Mouse (Mus musculus): ENCODE results near the gene Muc5ac. TPM values are rescaled to one million over a fixed set of nuclear protein-coding genes. Genes with fewer than 3 reads are reported as not detected.
"Not testable (repeated sequence)": the region's sequence is repeated elsewhere in the genome, so short reads cannot be mapped to it uniquely, and the experiment has no call there.

Gene Muc5ac
- polyA plus RNA-seq, 1 experiment: not detected

GRCm38 (mm10) chr7:141772058-141772557 lies 16.7 kb upstream of the Muc5ac start:
- no peak for TF ChIP-seq CTCF (IDR thresholded peaks at IDR 0.05; ENCODE audit: borderline replicate concordance, insufficient read depth, low read depth, low read length)
- H3K27me3 ChIP-seq (ENCODE audit: control insufficient read depth, insufficient read depth, low read length): no peaks in the 10 kb centered on the region
- H3K4me3 ChIP-seq (replicated peaks; ENCODE audit: insufficient read depth, low read depth, low read length): no peak overlapping the region
- 64% methylated on average over 1 of the region's 1 CpGs for WGBS
- H3K4me1 ChIP-seq (ENCODE audit: control insufficient read depth, insufficient read depth, low read length): no peaks in the 10 kb centered on the region
- no peak for DNase-seq
- no peak overlapping the region for H3K27ac ChIP-seq (ENCODE audit: insufficient read depth, low read length)

DNA sequence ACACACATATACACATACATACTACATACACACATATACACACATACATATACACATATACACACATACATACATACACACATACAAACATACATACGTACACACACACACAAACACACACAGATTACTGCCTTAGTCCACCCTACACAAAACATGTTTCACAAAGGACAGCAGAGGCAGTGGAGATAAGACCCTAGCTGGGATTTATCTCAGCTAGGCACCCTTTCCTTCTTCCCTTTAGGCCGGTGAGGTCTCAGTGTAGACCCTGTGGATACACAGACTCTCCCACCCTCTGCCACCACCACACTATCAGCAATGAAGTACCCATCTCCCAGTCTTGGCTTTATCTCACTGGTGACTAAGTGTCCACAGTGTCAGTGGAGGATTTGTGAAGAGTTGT lies 13.9 kb upstream of the Muc5ac start:
- no peaks in the 10 kb centered on the region for H3K27me3 ChIP-seq (ENCODE audit: control insufficient read depth, insufficient read depth, low read length)
- H3K4me1 ChIP-seq (ENCODE audit: control insufficient read depth, insufficient read depth, low read length): no peaks in the 10 kb centered on the region
- no peak for DNase-seq
- no peak overlapping the region for H3K27ac ChIP-seq (ENCODE audit: insufficient read depth, low read length)
- H3K4me3 ChIP-seq (replicated peaks; ENCODE audit: insufficient read depth, low read depth, low read length): no peak overlapping the region
- TF ChIP-seq POLR2A (IDR thresholded peaks at IDR 0.05; ENCODE audit: borderline replicate concordance, insufficient read depth, low read length) (no peak), CTCF (IDR thresholded peaks at IDR 0.05; ENCODE audit: borderline replicate concordance, insufficient read depth, low read depth, low read length) (no peak)
- WGBS: 93% methylated on average over 2 of the region's 2 CpGs

DNA sequence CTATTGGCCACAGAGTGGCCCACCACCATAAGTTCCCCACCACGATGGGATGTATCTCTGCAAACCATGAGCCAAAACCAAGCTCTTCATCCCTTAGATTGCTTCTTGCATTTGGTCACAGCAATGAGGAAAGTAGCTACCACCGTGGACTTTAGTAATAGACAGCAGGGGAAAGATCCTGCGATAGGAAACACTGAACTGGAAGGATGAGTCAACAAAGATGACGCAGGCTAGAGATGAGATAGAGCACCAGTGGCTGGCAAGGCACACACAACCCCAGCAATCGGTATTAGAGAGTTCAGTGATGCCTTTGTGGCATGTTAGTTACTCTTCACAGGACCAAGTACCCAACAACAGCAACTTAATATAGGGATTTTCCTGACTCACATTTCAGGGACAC lies 12.6 kb upstream of the Muc5ac start:
- Histone ChIP-seq H3K27ac (ENCODE audit: insufficient read depth, low read length) (no peak overlapping the region), H3K27me3 (ENCODE audit: control insufficient read depth, insufficient read depth, low read length) (no peaks in the 10 kb centered on the region), H3K4me1 (ENCODE audit: control insufficient read depth, insufficient read depth, low read length) (no peaks in the 10 kb centered on the region), H3K4me3 (replicated peaks; ENCODE audit: insufficient read depth, low read depth, low read length) (no peak overlapping the region)
- no peak for TF ChIP-seq CTCF (IDR thresholded peaks at IDR 0.05; ENCODE audit: borderline replicate concordance, insufficient read depth, low read depth, low read length)
- no peak for TF ChIP-seq POLR2A (IDR thresholded peaks at IDR 0.05; ENCODE audit: borderline replicate concordance, insufficient read depth, low read length)
- 89% methylated on average over 5 of the region's 5 CpGs for WGBS
- DNase-seq: no peak

DNA sequence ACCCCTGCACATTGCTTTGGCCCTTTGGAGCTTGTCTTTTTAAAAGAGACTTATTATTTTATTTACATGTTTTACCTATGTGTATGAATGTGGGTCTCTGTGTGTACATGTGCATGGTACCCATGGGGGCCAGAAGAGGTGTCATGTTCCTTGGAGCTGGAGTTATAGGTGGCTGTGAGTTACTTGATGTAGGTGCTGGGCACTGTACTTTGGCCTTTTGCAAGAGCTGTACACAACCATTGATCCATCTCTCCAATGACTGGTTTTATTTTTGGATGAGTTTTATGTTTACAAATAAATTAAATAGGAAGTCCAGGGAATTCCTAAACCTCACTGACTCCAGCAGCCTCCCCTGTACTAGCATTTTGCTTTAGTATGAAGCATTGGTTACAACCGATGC lies 5.5 kb downstream of the Muc5ac start:
- H3K27ac ChIP-seq (ENCODE audit: insufficient read depth, low read length): no peak overlapping the region
- no peaks in the 10 kb centered on the region for H3K27me3 ChIP-seq (ENCODE audit: control insufficient read depth, insufficient read depth, low read length)
- H3K4me3 ChIP-seq (replicated peaks; ENCODE audit: insufficient read depth, low read depth, low read length): no peak overlapping the region
- no peak for DNase-seq
- TF ChIP-seq POLR2A (IDR thresholded peaks at IDR 0.05; ENCODE audit: borderline replicate concordance, insufficient read depth, low read length) (no peak), CTCF (IDR thresholded peaks at IDR 0.05; ENCODE audit: borderline replicate concordance, insufficient read depth, low read depth, low read length) (no peak)
- WGBS: 93% methylated on average over 1 of the region's 1 CpGs
- H3K4me1 ChIP-seq (ENCODE audit: control insufficient read depth, insufficient read depth, low read length): no peaks in the 10 kb centered on the region

GRCm38 (mm10) chr7:141803206-141803605 lies 14.4 kb downstream of the Muc5ac start:
- Histone ChIP-seq H3K27ac (ENCODE audit: insufficient read depth, low read length) (no peak overlapping the region), H3K4me1 (ENCODE audit: control insufficient read depth, insufficient read depth, low read length) (no peaks in the 10 kb centered on the region), H3K27me3 (ENCODE audit: control insufficient read depth, insufficient read depth, low read length) (no peaks in the 10 kb centered on the region), H3K4me3 (replicated peaks; ENCODE audit: insufficient read depth, low read depth, low read length) (no peak overlapping the region)
- TF ChIP-seq CTCF (IDR thresholded peaks at IDR 0.05; ENCODE audit: borderline replicate concordance, insufficient read depth, low read depth, low read length) (no peak), POLR2A (IDR thresholded peaks at IDR 0.05; ENCODE audit: borderline replicate concordance, insufficient read depth, low read length) (no peak)
- 85% methylated on average over 7 of the region's 7 CpGs for WGBS
- DNase-seq: no peak

GRCm38 (mm10) chr7:141805384-141805783 lies 16.6 kb downstream of the Muc5ac start:
- H3K27ac ChIP-seq (ENCODE audit: insufficient read depth, low read length): no peak overlapping the region
- DNase-seq: no peak
- H3K4me3 ChIP-seq (replicated peaks; ENCODE audit: insufficient read depth, low read depth, low read length): no peak overlapping the region
- no peaks in the 10 kb centered on the region for H3K27me3 ChIP-seq (ENCODE audit: control insufficient read depth, insufficient read depth, low read length)
- 72% methylated on average over 7 of the region's 7 CpGs for WGBS
- no peaks in the 10 kb centered on the region for H3K4me1 ChIP-seq (ENCODE audit: control insufficient read depth, insufficient read depth, low read length)
- TF ChIP-seq POLR2A (IDR thresholded peaks at IDR 0.05; ENCODE audit: borderline replicate concordance, insufficient read depth, low read length) (no peak), CTCF (IDR thresholded peaks at IDR 0.05; ENCODE audit: borderline replicate concordance, insufficient read depth, low read depth, low read length) (no peak)

GRCm38 (mm10) chr7:141807823-141808222 lies 19.1 kb downstream of the Muc5ac start:
- no CpG with 5 or more reads among the region's 4 CpGs for WGBS
- not testable (repeated sequence) for DNase-seq; H3K4me3 ChIP-seq (replicated peaks; ENCODE audit: insufficient read depth, low read depth, low read length); H3K27ac ChIP-seq (ENCODE audit: insufficient read depth, low read length); H3K27me3 ChIP-seq (ENCODE audit: control insufficient read depth, insufficient read depth, low read length); H3K4me1 ChIP-seq (ENCODE audit: control insufficient read depth, insufficient read depth, low read length)

DNA sequence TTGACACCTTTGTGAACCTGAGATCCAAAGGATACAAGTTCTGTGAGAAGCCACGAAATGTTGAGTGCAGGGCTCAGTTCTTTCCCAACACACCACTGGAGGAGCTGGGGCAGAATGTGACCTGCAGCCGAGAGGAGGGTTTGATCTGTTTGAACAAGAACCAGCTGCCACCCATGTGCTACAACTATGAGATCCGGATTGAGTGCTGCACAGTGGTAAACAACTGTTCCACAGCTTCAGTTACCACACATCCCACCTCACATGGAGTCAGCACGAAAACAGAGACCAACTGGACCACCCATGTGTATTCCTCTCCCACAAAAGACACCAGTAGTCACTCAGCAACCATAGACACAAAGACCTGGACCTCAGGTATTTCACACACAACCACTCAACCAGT lies 21.2 kb downstream of the Muc5ac start:
- H3K27me3 ChIP-seq (ENCODE audit: control insufficient read depth, insufficient read depth, low read length); H3K4me1 ChIP-seq (ENCODE audit: control insufficient read depth, insufficient read depth, low read length); DNase-seq; H3K4me3 ChIP-seq (replicated peaks; ENCODE audit: insufficient read depth, low read depth, low read length); H3K27ac ChIP-seq (ENCODE audit: insufficient read depth, low read length): not testable (repeated sequence)
- WGBS: no CpG with 5 or more reads among the region's 4 CpGs

- Histone ChIP-seq H3K27me3 (ENCODE audit: control insufficient read depth, insufficient read depth, low read length) (no peaks in the 10 kb centered on the region), H3K27ac (ENCODE audit: insufficient read depth, low read length) (no peak overlapping the region), H3K4me1 (ENCODE audit: control insufficient read depth, insufficient read depth, low read length) (peaks cover 13% of the 10 kb centered on the region), H3K4me3 (replicated peaks; ENCODE audit: insufficient read depth, low read depth, low read length) (no peak overlapping the region)
- 86% methylated on average over 4 of the region's 4 CpGs for WGBS
- no peak for TF ChIP-seq POLR2A (IDR thresholded peaks at IDR 0.05; ENCODE audit: borderline replicate concordance, insufficient read depth, low read length)
- TF ChIP-seq CTCF (IDR thresholded peaks at IDR 0.05; ENCODE audit: borderline replicate concordance, insufficient read depth, low read depth, low read length): no peak
- no peak for DNase-seq
These were observed 24.5 kb downstream of the Muc5ac start for GRCm38 (mm10) chr7:141813321-141813720.
